In the genomic region with DNA sequence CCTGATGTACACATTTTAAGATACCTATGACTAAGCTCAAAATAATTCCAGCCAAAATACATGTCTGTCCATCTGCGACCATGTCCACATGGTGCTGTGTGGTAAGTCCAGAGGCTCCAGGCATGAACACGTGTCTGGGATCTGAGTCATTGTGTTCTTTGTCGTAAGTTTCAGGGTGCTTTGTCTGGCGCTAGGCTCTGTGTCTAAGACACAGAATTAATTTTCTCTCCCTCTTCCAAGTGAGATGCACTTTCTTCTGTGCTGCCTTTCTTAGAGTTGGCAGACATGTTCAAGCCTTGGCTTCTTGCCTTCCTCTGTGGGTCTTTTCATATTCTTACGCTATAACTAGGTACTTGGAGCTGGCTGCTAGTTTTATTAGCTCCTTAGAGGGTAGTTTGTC, we compare ENCODE assay signal across 16 mouse cellular contexts.
DNase-seq lines count a peak whose midpoint lies in the region; ATAC-seq and TF ChIP-seq lines count a peak whose summit lies in the region.
"Had no signal": no experiment of that assay in that cellular context is flagged by ENCODE, and none has a peak within 500 bp of the region (broad histone marks: within the 10 kb centered on the region; RNA-seq: fewer than 3 reads in every experiment).

No protein-coding gene starts in this region.

- no peak for TF ChIP-seq POLR2A in myocyte (IDR thresholded peaks at IDR 0.05; ENCODE audit: insufficient read length, low read depth)

- no peaks in the 10 kb centered on the region for H3K79me2 ChIP-seq in myocyte (ENCODE audit: control insufficient read depth, insufficient read depth)

- no peaks in the 10 kb centered on the region for H3K4me1 ChIP-seq in forebrain, embryonic 14.5 days (ENCODE audit: control insufficient read depth, insufficient read depth, low read length)
- H3K4me1 ChIP-seq in forebrain, embryonic 11.5 days (replicated peaks; ENCODE audit: control insufficient read depth, insufficient read depth, low read length), result no peaks in the 10 kb centered on the region
- H3K4me1 ChIP-seq: heart, embryonic 15.5 days; hindbrain, embryonic 15.5 days had no signal

- no peaks in the 10 kb centered on the region for H3K9me3 ChIP-seq in forebrain, embryonic 14.5 days (replicated peaks; ENCODE audit: control insufficient read depth, low read length)
- no peaks in the 10 kb centered on the region for H3K9me3 ChIP-seq in forebrain, embryonic 11.5 days (ENCODE audit: control insufficient read depth, low read length)
- H3K9me3 ChIP-seq: heart, embryonic 15.5 days; hindbrain, embryonic 15.5 days had no signal

- H3K4me2 ChIP-seq in forebrain, embryonic 14.5 days (ENCODE audit: low read length), result no peak overlapping the region
- no peak overlapping the region for H3K4me2 ChIP-seq in forebrain, embryonic 11.5 days (ENCODE audit: low read depth, low read length, severe bottlenecking)
- H3K4me2 ChIP-seq in myocyte (ENCODE audit: low read depth), result no peak overlapping the region
- H3K4me2 ChIP-seq: heart, embryonic 15.5 days; hindbrain, embryonic 15.5 days had no signal

- peak; percentile 55 for DNase-seq in forebrain, embryonic 14.5 days (ENCODE audit: low spot score)
- DNase-seq in forebrain, embryonic 11.5 days (ENCODE audit: low spot score), result no peak
- peak; percentile 7 to 8 for DNase-seq in layer of hippocampus, adult 8-10 months (ENCODE audit: low spot score in 2 of 2)
- no peak for DNase-seq in layer of hippocampus, postnatal 25 days (ENCODE audit: extremely low spot score in 1 of 2, low spot score in 1 of 2)
- DNase-seq in NIH3T3 (ENCODE audit: low read depth), result peak; percentile 11
- no peak for DNase-seq in gastrocnemius, postnatal 4 days (ENCODE audit: low spot score in 2 of 2)
- no peak for DNase-seq in heart, adult 18-20 months
- DNase-seq: cerebellum, adult 11-12 months; heart, adult 11 months; kidney, adult 2 months; kidney, postnatal 4 days; lung, postnatal 14 days; thymus, adult 2 months had no signal

- H3K4me3 ChIP-seq in forebrain, embryonic 14.5 days (ENCODE audit: low read depth, low read length), result no peak overlapping the region
- H3K4me3 ChIP-seq in forebrain, embryonic 11.5 days (ENCODE audit: low read depth, low read length), result no peak overlapping the region
- no peak overlapping the region for H3K4me3 ChIP-seq in myocyte
- H3K4me3 ChIP-seq: heart, embryonic 15.5 days; hindbrain, embryonic 15.5 days had no signal

- no peaks in the 10 kb centered on the region for H3K36me3 ChIP-seq in forebrain, embryonic 14.5 days (ENCODE audit: control insufficient read depth, insufficient read depth, low read length)
- H3K36me3 ChIP-seq in forebrain, embryonic 11.5 days (ENCODE audit: control insufficient read depth, insufficient read depth, low read length), result no peaks in the 10 kb centered on the region
- no peaks in the 10 kb centered on the region for H3K36me3 ChIP-seq in myocyte (ENCODE audit: control insufficient read depth, insufficient read depth)
- H3K36me3 ChIP-seq: heart, embryonic 15.5 days; hindbrain, embryonic 15.5 days had no signal

- no peak overlapping the region for H3ac ChIP-seq in myocyte (ENCODE audit: control insufficient read depth, insufficient read length)

- no peaks in the 10 kb centered on the region for H3K27me3 ChIP-seq in forebrain, embryonic 14.5 days (replicated peaks; ENCODE audit: control insufficient read depth, insufficient read depth, low read length)
- H3K27me3 ChIP-seq in forebrain, embryonic 11.5 days (ENCODE audit: control insufficient read depth, insufficient read depth, low read length), result no peaks in the 10 kb centered on the region
- no peaks in the 10 kb centered on the region for H3K27me3 ChIP-seq in myocyte (ENCODE audit: control insufficient read depth, insufficient read depth, insufficient read length)
- H3K27me3 ChIP-seq: heart, embryonic 15.5 days; hindbrain, embryonic 15.5 days had no signal

- no peak overlapping the region; the same call in 1 of the 2 replicates for H3K27ac ChIP-seq in forebrain, embryonic 14.5 days (ENCODE audit: low read depth, low read length)
- H3K27ac ChIP-seq in forebrain, embryonic 11.5 days (ENCODE audit: low read depth, low read length), result no peak overlapping the region
- H3K27ac ChIP-seq: heart, embryonic 15.5 days; hindbrain, embryonic 15.5 days had no signal

- WGBS in forebrain, embryonic 14.5 days, result 39% methylated on average over 5 of the region's 5 CpGs
- WGBS in forebrain, embryonic 11.5 days, result 82% methylated on average over 5 of the region's 5 CpGs

- no peak overlapping the region for H3K9ac ChIP-seq in forebrain, embryonic 14.5 days (ENCODE audit: low read length)
- H3K9ac ChIP-seq in forebrain, embryonic 11.5 days (ENCODE audit: low read length), result no peak overlapping the region
- H3K9ac ChIP-seq: heart, embryonic 15.5 days; hindbrain, embryonic 15.5 days had no signal

- peak; percentile 29; the same call in 1 of the 2 replicates for ATAC-seq in forebrain, embryonic 14.5 days
- ATAC-seq in forebrain, embryonic 11.5 days (replicated peaks; ENCODE audit: low FRiP score), result no peak

TF ChIP-seq in myocyte, 11 proteins besides CTCF, POLR2A, EP300 and RAD21:
- TF ChIP-seq USF1 (IDR thresholded peaks at IDR 0.05; ENCODE audit: low read depth), result peak; percentile 74
- TF ChIP-seq TCF3 (IDR thresholded peaks at IDR 0.05; ENCODE audit: insufficient read length, low read depth), result no peak

Comparison
In these comparisons a context has a peak if more than half of its experiments do, and no peak if none do; other contexts are left out.
1. DNase-seq: peak in forebrain, embryonic 14.5 days (single experiment), layer of hippocampus, adult 8-10 months (2 of 2) and NIH3T3 (single experiment); none in forebrain, embryonic 11.5 days (single experiment), layer of hippocampus, postnatal 25 days (0 of 2), gastrocnemius, postnatal 4 days (0 of 2) and heart, adult 18-20 months (0 of 2).